Mouse (Mus musculus) heart, embryonic 13.5 days (tissue): ENCODE results near the gene Mreg. TPM values are rescaled to one million over a fixed set of nuclear protein-coding genes. Genes with fewer than 3 reads are reported as not detected.

ENCODE experiments used
- ATAC-seq: fragments of 200-750 bp; cut with Nextera tagmentation; 2 replicates; pipeline ENCODE4 v1.8.0; 2017; ENCODE audit warnings: moderate TSS enrichment; ENCODE audit not compliant: insufficient number of reproducible peaks, low FRiP score, low TSS enrichment; ENCODE audit errors: extremely low read depth
- H3K27ac ChIP-seq: fragments of 300-500 bp; sonication (generic); replicated peaks from 2 replicates; pipeline ENCODE4 v1.5.1; 2015; ENCODE audit warnings: moderate library complexity, mild to moderate bottlenecking, inconsistent platforms
- H3K27me3 ChIP-seq: fragments of 300-500 bp; sonication (generic); replicated peaks from 2 replicates; pipeline ENCODE4 v1.6.1; 2015; ENCODE audit warnings: mild to moderate bottlenecking, inconsistent platforms
- H3K36me3 ChIP-seq: fragments of 300-500 bp; sonication (generic); 2 replicates; pipeline ENCODE4 v1.6.1; 2015; ENCODE audit warnings: mild to moderate bottlenecking, inconsistent platforms
- H3K4me1 ChIP-seq: fragments of 300-500 bp; sonication (generic); 2 replicates; pipeline ENCODE4 v1.6.1; 2015; ENCODE audit warnings: inconsistent platforms
- H3K4me2 ChIP-seq: fragments of 300-500 bp; sonication (generic); 2 replicates; pipeline ENCODE4 v1.6.1; 2015; ENCODE audit warnings: inconsistent platforms, mild to moderate bottlenecking, moderate library complexity
- H3K4me3 ChIP-seq: fragments of 300-500 bp; sonication (generic); 2 replicates; pipeline ENCODE4 v1.5.1; 2015; ENCODE audit warnings: moderate library complexity, mild to moderate bottlenecking, inconsistent platforms
- H3K9ac ChIP-seq: fragments of 300-500 bp; sonication (generic); 2 replicates; pipeline ENCODE4 v1.6.1; 2015; ENCODE audit warnings: inconsistent platforms, mild to moderate bottlenecking, moderate library complexity
- H3K9me3 ChIP-seq: fragments of 300-500 bp; sonication (generic); 2 replicates; pipeline ENCODE4 v1.6.1; 2016; ENCODE audit warnings: inconsistent platforms
- WGBS: fragments of 180-500 bp; shearing (Covaris S2); methylation state at CpG from one replicate; pipeline ENCODE4 v1.1.7; 2015; ENCODE audit warnings: mixed read lengths; 5-methylcytosine and 5-hydroxymethylcytosine counted together
- polyA plus RNA-seq: library from polyadenylated mRNA; unstranded; fragments of >200 nt; fragmentation: Nextera tagmentation; extraction: Ambion mirVana; gene quantifications from 2 replicates; pipeline ENCODE4 v1.2.1, GENCODE M21; 2015

Mreg gene
- polyA plus RNA-seq, 1 experiment from 2014 or later = 4.0 TPM

GRCm38 (mm10) chr1:72187486-72187885 lies 24.6 kb downstream of the Mreg start:
- no peak overlapping the region for H3K9ac ChIP-seq
- no peak for ATAC-seq
- peaks cover 10% of the 10 kb centered on the region for H3K4me1 ChIP-seq
- H3K9me3 ChIP-seq = no peaks in the 10 kb centered on the region
- no peaks in the 10 kb centered on the region for H3K36me3 ChIP-seq
- no peaks in the 10 kb centered on the region for H3K27me3 ChIP-seq
- 67% methylated on average over 10 of the region's 10 CpGs for WGBS
- H3K27ac ChIP-seq = no peak overlapping the region
- no peak overlapping the region for H3K4me3 ChIP-seq
- H3K4me2 ChIP-seq = no peak overlapping the region

GRCm38 (mm10) chr1:72186151-72186550 lies 26.0 kb downstream of the Mreg start:
- WGBS = 68% methylated on average over 5 of the region's 5 CpGs

GRCm38 (mm10) chr1:72183554-72183953 lies 28.6 kb downstream of the Mreg start:
- WGBS = 59% methylated on average over 6 of the region's 6 CpGs
- Histone ChIP-seq H3K9ac (no peak overlapping the region), H3K4me2 (peak overlapping the region; percentile 67), H3K27ac (no peak overlapping the region), H3K27me3 (no peaks in the 10 kb centered on the region), H3K36me3 (no peaks in the 10 kb centered on the region), H3K4me3 (no peak overlapping the region), H3K4me1 (peaks cover 12% of the 10 kb centered on the region), H3K9me3 (no peaks in the 10 kb centered on the region)
- ATAC-seq = no peak

More at GRCm38 (mm10) chr1:72186151-72186550, 26.0 kb downstream of the Mreg start:
- H3K4me3 ChIP-seq = no peak overlapping the region
- H3K27ac ChIP-seq = no peak overlapping the region
- H3K4me2 ChIP-seq = no peak overlapping the region
- no peak for ATAC-seq
- H3K9ac ChIP-seq = no peak overlapping the region
- H3K9me3 ChIP-seq = no peaks in the 10 kb centered on the region
- no peaks in the 10 kb centered on the region for H3K27me3 ChIP-seq
- no peaks in the 10 kb centered on the region for H3K36me3 ChIP-seq
- H3K4me1 ChIP-seq = peaks cover 12% of the 10 kb centered on the region

GRCm38 (mm10) chr1:72182930-72183499 lies 29.1 kb downstream of the Mreg start:
- Histone ChIP-seq H3K4me1 (peaks cover 12% of the 10 kb centered on the region), H3K4me2 (peak overlapping the region; percentile 67), H3K27ac (no peak overlapping the region), H3K9me3 (no peaks in the 10 kb centered on the region), H3K36me3 (no peaks in the 10 kb centered on the region), H3K9ac (peak overlapping the region; percentile 73), H3K4me3 (peak overlapping the region; percentile 38), H3K27me3 (no peaks in the 10 kb centered on the region)
- no peak; the same call in 1 of the 2 replicates for ATAC-seq
- WGBS = 8% methylated on average over 13 of the region's 13 CpGs

GRCm38 (mm10) chr1:72179947-72180346 lies 32.2 kb downstream of the Mreg start:
- no peak overlapping the region for H3K9ac ChIP-seq
- ATAC-seq = no peak
- H3K27me3 ChIP-seq = no peaks in the 10 kb centered on the region
- H3K9me3 ChIP-seq = no peaks in the 10 kb centered on the region
- H3K36me3 ChIP-seq = no peaks in the 10 kb centered on the region
- H3K4me1 ChIP-seq = peaks cover 24% of the 10 kb centered on the region
- H3K4me3 ChIP-seq = no peak overlapping the region
- no peak overlapping the region for H3K27ac ChIP-seq
- no peak overlapping the region for H3K4me2 ChIP-seq
- WGBS = 85% methylated on average over 7 of the region's 7 CpGs

GRCm38 (mm10) chr1:72176239-72176638 lies 35.9 kb downstream of the Mreg start:
- peaks cover 24% of the 10 kb centered on the region for H3K4me1 ChIP-seq
- ATAC-seq = no peak
- H3K36me3 ChIP-seq = no peaks in the 10 kb centered on the region
- no peaks in the 10 kb centered on the region for H3K27me3 ChIP-seq
- peak overlapping the region; percentile 18; the same call in 1 of the 2 replicates for H3K4me2 ChIP-seq
- 0 out of 2 replicates have a peak overlapping the region, but pooled peaks have one; percentile 37 for H3K27ac ChIP-seq
- no peaks in the 10 kb centered on the region for H3K9me3 ChIP-seq
- H3K9ac ChIP-seq = no peak overlapping the region
- no peak overlapping the region for H3K4me3 ChIP-seq
- WGBS = 27% methylated on average over 6 of the region's 6 CpGs

- Histone ChIP-seq H3K4me3 (no peak overlapping the region), H3K4me1 (peaks cover 30% of the 10 kb centered on the region), H3K4me2 (no peak overlapping the region), H3K9me3 (no peaks in the 10 kb centered on the region), H3K9ac (no peak overlapping the region), H3K27me3 (no peaks in the 10 kb centered on the region), H3K27ac (no peak overlapping the region), H3K36me3 (no peaks in the 10 kb centered on the region)
- WGBS = 71% methylated on average over 7 of the region's 7 CpGs
- no peak for ATAC-seq
These were observed 37.9 kb downstream of the Mreg start for GRCm38 (mm10) chr1:72174183-72174582.

GRCm38 (mm10) chr1:72173402-72174051 lies 38.6 kb downstream of the Mreg start:
- no peak overlapping the region for H3K4me3 ChIP-seq
- no peaks in the 10 kb centered on the region for H3K36me3 ChIP-seq
- H3K27ac ChIP-seq = no peak overlapping the region
- H3K4me1 ChIP-seq = peaks cover 30% of the 10 kb centered on the region
- no peak for ATAC-seq
- H3K27me3 ChIP-seq = no peaks in the 10 kb centered on the region
- 31% methylated on average over 8 of the region's 8 CpGs for WGBS
- no peak overlapping the region for H3K9ac ChIP-seq
- H3K4me2 ChIP-seq = no peak overlapping the region
- H3K9me3 ChIP-seq = no peaks in the 10 kb centered on the region

GRCm38 (mm10) chr1:72172788-72173187 lies 39.3 kb downstream of the Mreg start:
- WGBS = 74% methylated on average over 8 of the region's 8 CpGs
- no peak overlapping the region for H3K9ac ChIP-seq
- no peak overlapping the region for H3K4me2 ChIP-seq
- no peaks in the 10 kb centered on the region for H3K36me3 ChIP-seq
- no peak overlapping the region for H3K27ac ChIP-seq
- H3K27me3 ChIP-seq = no peaks in the 10 kb centered on the region
- no peak overlapping the region for H3K4me3 ChIP-seq
- H3K4me1 ChIP-seq = peaks cover 30% of the 10 kb centered on the region
- no peak for ATAC-seq
- H3K9me3 ChIP-seq = no peaks in the 10 kb centered on the region

GRCm38 (mm10) chr1:72171001-72171860 lies 40.9 kb downstream of the Mreg start:
- Histone ChIP-seq H3K36me3 (no peaks in the 10 kb centered on the region), H3K4me2 (no peak overlapping the region), H3K9ac (no peak overlapping the region), H3K27ac (no peak overlapping the region), H3K4me3 (no peak overlapping the region), H3K9me3 (no peaks in the 10 kb centered on the region), H3K4me1 (peaks cover 23% of the 10 kb centered on the region), H3K27me3 (no peaks in the 10 kb centered on the region)
- no peak for ATAC-seq
- WGBS = 67% methylated on average over 13 of the region's 13 CpGs

GRCm38 (mm10) chr1:72167024-72167423 lies 45.1 kb downstream of the Mreg start:
- Histone ChIP-seq H3K27ac (no peak overlapping the region), H3K27me3 (no peaks in the 10 kb centered on the region), H3K4me3 (no peak overlapping the region), H3K4me2 (no peak overlapping the region), H3K9ac (no peak overlapping the region), H3K9me3 (no peaks in the 10 kb centered on the region), H3K4me1 (peaks cover 10% of the 10 kb centered on the region), H3K36me3 (no peaks in the 10 kb centered on the region)
- WGBS = 84% methylated on average over 10 of the region's 10 CpGs
- ATAC-seq = no peak
